29 mouse cellular contexts compared by ENCODE assay signal in genomic region chr15:9668575-9668974, GRCm38 (mm10).
"Had no signal": no experiment of that assay in that cellular context is flagged by ENCODE, and none has a peak within 500 bp of the region (broad histone marks: within the 10 kb centered on the region; RNA-seq: fewer than 3 reads in every experiment).

No protein-coding gene starts in this region.

- H3K4me1 ChIP-seq: heart, embryonic 13.5 days; heart, embryonic 15.5 days; hindbrain, embryonic 10.5 days; hindbrain, embryonic 12.5 days; intestine, embryonic 15.5 days; limb, embryonic 10.5 days; limb, embryonic 12.5 days; liver, embryonic 13.5 days; liver, embryonic 15.5 days had no signal

- H3K9me3 ChIP-seq: heart, embryonic 13.5 days; heart, embryonic 15.5 days; hindbrain, embryonic 10.5 days; hindbrain, embryonic 12.5 days; intestine, embryonic 15.5 days; limb, embryonic 10.5 days; limb, embryonic 12.5 days; liver, embryonic 13.5 days; liver, embryonic 15.5 days had no signal

- DNase-seq: gastrocnemius, adult 2 months; gastrocnemius, postnatal 10 days; gastrocnemius, postnatal 36 days; heart, adult 11 months; heart, adult 2 months; heart, postnatal 14 days; heart, postnatal 4 days; kidney, adult 18-20 months; kidney, adult 8-10 months; kidney, postnatal 10 days; kidney, postnatal 25 days; kidney, postnatal 4 days; liver; liver, embryonic 13.5 days had no signal

- H3K36me3 ChIP-seq: heart, embryonic 13.5 days; heart, embryonic 15.5 days; hindbrain, embryonic 10.5 days; hindbrain, embryonic 12.5 days; intestine, embryonic 15.5 days; limb, embryonic 10.5 days; limb, embryonic 12.5 days; liver, embryonic 13.5 days; liver, embryonic 15.5 days had no signal

- H3K4me2 ChIP-seq: heart, embryonic 11.5 days; heart, embryonic 13.5 days; heart, embryonic 15.5 days; hindbrain, embryonic 12.5 days; hindbrain, embryonic 14.5 days; intestine, embryonic 15.5 days; limb, embryonic 12.5 days; liver, embryonic 11.5 days; liver, embryonic 13.5 days; liver, embryonic 15.5 days had no signal

- H3K9ac ChIP-seq: heart, embryonic 13.5 days; heart, embryonic 15.5 days; hindbrain, embryonic 12.5 days; hindbrain, embryonic 14.5 days; intestine, embryonic 15.5 days; limb, embryonic 12.5 days; liver, embryonic 13.5 days; liver, embryonic 15.5 days had no signal

- ATAC-seq: hindbrain, embryonic 16.5 days; intestine, embryonic 15.5 days; intestine, postnatal 0 days had no signal

- H3K27me3 ChIP-seq: heart, embryonic 13.5 days; heart, embryonic 15.5 days; hindbrain, embryonic 12.5 days; intestine, embryonic 15.5 days; limb, embryonic 12.5 days; liver, embryonic 13.5 days; liver, embryonic 15.5 days had no signal

- H3K27ac ChIP-seq: gastrocnemius, adult 2 months; heart, adult 2 months; heart, embryonic 13.5 days; heart, embryonic 15.5 days; hindbrain, embryonic 10.5 days; hindbrain, embryonic 12.5 days; hindbrain, embryonic 14.5 days; intestine, embryonic 15.5 days; layer of hippocampus, adult 2 months; left cerebral cortex, adult 2 months; limb, embryonic 10.5 days; limb, embryonic 12.5 days; liver, embryonic 13.5 days; liver, embryonic 15.5 days had no signal

- H3K4me3 ChIP-seq: gastrocnemius, adult 2 months; heart, adult 2 months; heart, embryonic 13.5 days; heart, embryonic 15.5 days; hindbrain, embryonic 10.5 days; hindbrain, embryonic 12.5 days; intestine, embryonic 15.5 days; layer of hippocampus, adult 2 months; left cerebral cortex, adult 2 months; limb, embryonic 10.5 days; limb, embryonic 12.5 days; liver, embryonic 13.5 days; liver, embryonic 15.5 days had no signal
